Mouse (Mus musculus) macrophage (primary cell): ENCODE results near the gene Ostf1. TPM values are rescaled to one million over a fixed set of nuclear protein-coding genes. Genes with fewer than 3 reads are reported as not detected.
A peak's percentile ranks its signal among the peaks of the same experiment; 100 is the strongest.

ENCODE experiments used
- H3K27ac ChIP-seq: fragments of 350-480 bp; formaldehyde crosslinking; 2 replicates; pipeline ENCODE4 v1.9.0; 2021
- H3K36me3 ChIP-seq: fragments of 350-480 bp; formaldehyde crosslinking; 2 replicates; pipeline ENCODE4 v1.9.0; 2021; ENCODE audit errors: inconsistent target
- H3K4me3 ChIP-seq: fragments of 350-480 bp; formaldehyde crosslinking; 2 replicates; pipeline ENCODE4 v1.9.0; 2021; ENCODE audit errors: inconsistent target
- H3K79me2 ChIP-seq: fragments of 350-480 bp; formaldehyde crosslinking; 2 replicates; pipeline ENCODE4 v1.9.0; 2021; ENCODE audit errors: inconsistent target
- WGBS: methylation state at CpG from one replicate; pipeline ENCODE4 v1.1.7; 2026; ENCODE audit warnings: inconsistent platforms; ENCODE audit not compliant: missing documents; 5-methylcytosine and 5-hydroxymethylcytosine counted together
- polyA plus RNA-seq: library from polyadenylated mRNA; stranded (reverse); fragments of 250-400 nt; gene quantifications from 3 replicates; pipeline ENCODE4 v1.2.4, GENCODE M21; 2018; ENCODE audit warnings: inconsistent platforms

The Ostf1 gene
- polyA plus RNA-seq, 1 experiment from 2014 or later, result 583 TPM

DNA sequence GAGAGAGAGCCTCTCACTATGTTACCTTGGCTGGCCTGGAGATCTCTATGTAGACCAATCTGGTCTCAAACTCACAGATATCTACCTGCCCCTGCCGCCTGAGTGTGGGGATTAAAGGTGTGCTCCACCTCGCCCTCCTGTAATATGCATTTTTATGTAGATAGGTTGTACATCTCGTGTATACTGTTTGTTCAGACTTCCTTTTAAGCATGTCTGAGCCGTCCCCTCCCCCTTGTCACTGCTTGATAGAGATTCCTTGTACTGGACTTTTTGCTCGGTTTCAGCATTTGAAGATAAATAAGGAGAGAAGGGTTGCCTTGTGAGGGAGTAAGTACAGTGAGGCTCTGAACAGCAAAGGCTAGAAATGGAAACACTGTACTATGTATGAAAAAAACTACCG, 21.4 kb upstream of the Ostf1 start:
- no peaks in the 10 kb centered on the region for H3K79me2 ChIP-seq
- H3K4me3 ChIP-seq, result no peak overlapping the region
- 95% methylated on average over 4 of the region's 6 CpGs for WGBS
- peaks cover 5% of the 10 kb centered on the region; the same call in 1 of the 2 replicates for H3K36me3 ChIP-seq
- H3K27ac ChIP-seq, result no peak overlapping the region

DNA sequence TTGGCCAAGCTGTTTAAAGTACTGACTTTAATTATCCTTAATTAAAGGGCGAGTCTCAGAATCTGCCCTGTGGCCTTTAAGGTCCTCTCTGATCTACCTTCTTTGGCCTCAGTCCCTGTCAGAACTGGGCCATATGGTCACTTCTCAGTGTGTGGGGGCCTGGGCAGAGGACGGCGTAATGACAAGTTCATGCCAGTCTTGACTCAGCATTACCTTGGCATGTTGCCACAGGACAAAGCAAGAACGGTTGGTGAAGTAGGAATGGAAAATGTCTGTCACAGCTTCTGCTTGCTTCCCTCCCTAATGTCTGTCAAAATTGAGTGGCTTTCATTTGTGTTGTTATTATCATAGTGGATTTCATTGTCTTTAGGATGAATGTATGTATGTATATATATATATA, 21.0 kb upstream of the Ostf1 start:
- WGBS, result 73% methylated on average over 4 of the region's 4 CpGs
- H3K4me3 ChIP-seq, result no peak overlapping the region
- H3K27ac ChIP-seq, result no peak overlapping the region
- H3K36me3 ChIP-seq, result peaks cover 5% of the 10 kb centered on the region; the same call in 1 of the 2 replicates
- H3K79me2 ChIP-seq, result no peaks in the 10 kb centered on the region

GRCm38 (mm10) chr19:18650473-18650872, 18.9 kb upstream of the Ostf1 start:
- H3K27ac ChIP-seq, result no peak overlapping the region
- H3K79me2 ChIP-seq, result no peaks in the 10 kb centered on the region
- WGBS, result 87% methylated on average over 6 of the region's 6 CpGs
- no peak overlapping the region for H3K4me3 ChIP-seq
- H3K36me3 ChIP-seq, result peaks cover 5% of the 10 kb centered on the region; the same call in 1 of the 2 replicates

GRCm38 (mm10) chr19:18649955-18650354, 18.3 kb upstream of the Ostf1 start:
- no peak overlapping the region for H3K27ac ChIP-seq
- 84% methylated on average over 4 of the region's 4 CpGs for WGBS
- H3K79me2 ChIP-seq, result no peaks in the 10 kb centered on the region
- H3K36me3 ChIP-seq, result peaks cover 5% of the 10 kb centered on the region; the same call in 1 of the 2 replicates
- H3K4me3 ChIP-seq, result no peak overlapping the region

GRCm38 (mm10) chr19:18648558-18648945, 16.9 kb upstream of the Ostf1 start:
- Histone ChIP-seq H3K4me3 (no peak overlapping the region), H3K79me2 (no peaks in the 10 kb centered on the region), H3K36me3 (peaks cover 5% of the 10 kb centered on the region; the same call in 1 of the 2 replicates), H3K27ac (no peak overlapping the region)
- 96% methylated on average over 6 of the region's 6 CpGs for WGBS

DNA sequence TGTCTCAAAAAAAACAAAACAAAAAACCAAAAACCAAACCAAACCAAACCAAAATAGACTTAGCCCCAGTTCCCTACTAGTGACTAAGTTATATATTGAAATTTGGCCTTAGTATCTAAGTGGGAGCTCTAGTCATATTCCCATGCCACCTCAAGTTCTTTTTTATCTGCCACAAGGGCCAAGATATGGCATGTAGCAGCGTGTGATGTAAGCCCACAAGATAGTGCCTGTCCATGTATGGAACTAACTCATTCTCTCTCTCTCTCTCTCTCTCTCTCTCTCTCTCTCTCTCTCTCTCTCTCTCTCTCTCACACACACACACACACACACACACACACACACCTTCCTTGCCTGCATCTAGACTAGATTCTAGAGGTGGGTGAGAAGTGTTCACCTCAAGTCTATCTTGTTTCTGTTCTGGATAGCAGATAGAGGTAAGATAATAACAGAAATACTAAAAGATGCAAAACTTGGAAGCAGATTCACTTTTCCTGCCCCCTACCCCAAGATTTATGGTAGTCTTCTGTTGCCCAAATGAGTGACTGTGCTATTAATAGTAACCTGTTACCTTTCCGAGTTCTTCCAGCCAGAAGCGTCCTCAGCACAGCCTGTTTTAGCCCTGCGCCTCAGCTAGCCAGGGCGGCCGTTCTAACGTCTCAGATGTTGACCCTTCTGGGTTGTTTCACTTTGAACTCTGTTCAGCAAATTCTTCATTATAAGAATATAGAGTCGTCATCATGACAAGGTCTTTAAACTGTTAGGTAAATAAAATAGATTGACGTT, 16.3 kb upstream of the Ostf1 start:
- 97% methylated on average over 9 of the region's 9 CpGs for WGBS
- Histone ChIP-seq H3K27ac (peak overlapping the region; percentile 96), H3K79me2 (no peaks in the 10 kb centered on the region), H3K36me3 (peaks cover 5% of the 10 kb centered on the region; the same call in 1 of the 2 replicates), H3K4me3 (no peak overlapping the region)

DNA sequence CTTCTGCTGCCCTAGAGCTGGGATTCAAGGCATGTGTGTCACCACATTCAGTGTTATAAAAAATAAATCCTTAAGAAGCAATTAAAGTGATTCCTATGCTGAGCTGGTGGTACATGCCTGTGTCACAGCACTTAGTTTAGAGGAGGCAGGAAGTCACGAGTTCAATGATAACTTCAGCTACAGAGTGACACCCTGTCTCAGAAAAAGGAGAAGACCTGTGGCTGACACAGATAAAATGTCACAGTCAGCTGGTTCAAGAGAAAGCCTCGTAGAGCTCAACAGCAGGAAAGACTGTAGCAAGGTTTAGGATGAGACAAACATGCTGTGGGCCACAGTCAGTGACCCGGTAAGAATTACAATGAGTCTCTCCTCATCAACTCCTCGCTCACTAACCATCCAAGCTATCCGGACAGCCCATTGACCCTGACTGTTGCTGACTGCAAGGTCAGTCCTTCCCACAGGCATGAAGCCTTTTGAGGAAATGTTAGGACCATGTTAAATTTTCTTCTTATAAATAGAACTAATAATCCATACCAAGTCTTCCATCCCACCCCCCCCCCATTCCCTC, 15.3 kb upstream of the Ostf1 start:
- Histone ChIP-seq H3K79me2 (no peaks in the 10 kb centered on the region), H3K4me3 (no peak overlapping the region), H3K36me3 (peaks cover 5% of the 10 kb centered on the region; the same call in 1 of the 2 replicates), H3K27ac (peak overlapping the region; percentile 96)
- 52% methylated on average over 5 of the region's 5 CpGs for WGBS

DNA sequence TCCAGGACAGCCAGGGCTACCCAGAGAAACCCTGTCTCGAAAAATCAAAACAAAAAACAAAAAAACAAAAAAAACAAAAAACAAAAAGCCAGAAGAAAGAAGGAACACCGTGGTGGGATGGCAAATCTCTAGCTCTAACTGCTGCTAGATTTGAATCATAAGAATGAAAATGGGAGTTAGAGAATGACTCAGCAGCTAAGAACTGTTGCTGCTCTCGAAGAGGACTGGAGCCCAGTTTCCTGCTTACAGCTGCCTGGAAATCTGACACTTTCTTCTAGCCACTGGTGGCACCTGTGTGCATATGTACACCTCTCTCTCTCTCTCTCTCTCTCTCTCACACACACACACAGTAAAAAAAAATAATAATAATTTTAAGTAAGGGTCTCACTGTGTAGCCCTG, 14.8 kb upstream of the Ostf1 start:
- 31% methylated on average over 3 of the region's 3 CpGs for WGBS
- peak overlapping the region; percentile 96 for H3K27ac ChIP-seq
- H3K4me3 ChIP-seq, result no peak overlapping the region

GRCm38 (mm10) chr19:18644084-18644483, 12.5 kb upstream of the Ostf1 start:
- no peak overlapping the region for H3K4me3 ChIP-seq
- H3K79me2 ChIP-seq, result no peaks in the 10 kb centered on the region
- no peaks in the 10 kb centered on the region for H3K36me3 ChIP-seq
- 100% methylated on average over 5 of the region's 6 CpGs for WGBS
- 0 out of 2 replicates have a peak overlapping the region, but pooled peaks have one; percentile 30 for H3K27ac ChIP-seq

More for the DNA sequence above, 14.8 kb upstream of the Ostf1 start:
- peaks cover 3% of the 10 kb centered on the region; the same call in 1 of the 2 replicates for H3K36me3 ChIP-seq
- H3K79me2 ChIP-seq, result no peaks in the 10 kb centered on the region

- Histone ChIP-seq H3K27ac (peak overlapping the region; percentile 30), H3K4me3 (no peak overlapping the region)
Observed at GRCm38 (mm10) chr19:18643411-18643810, 11.8 kb upstream of the Ostf1 start.

GRCm38 (mm10) chr19:18641001-18641400, 9.4 kb upstream of the Ostf1 start:
- 100% methylated on average over 3 of the region's 4 CpGs for WGBS
- Histone ChIP-seq H3K4me3 (no peak overlapping the region), H3K27ac (no peak overlapping the region), H3K79me2 (peaks cover 9% of the 10 kb centered on the region; the same call in 1 of the 2 replicates), H3K36me3 (peaks cover 4% of the 10 kb centered on the region; the same call in 1 of the 2 replicates)

More at GRCm38 (mm10) chr19:18643411-18643810, 11.8 kb upstream of the Ostf1 start:
- no peaks in the 10 kb centered on the region for H3K36me3 ChIP-seq
- WGBS, result 90% methylated on average over 4 of the region's 4 CpGs
- H3K79me2 ChIP-seq, result no peaks in the 10 kb centered on the region

GRCm38 (mm10) chr19:18639552-18639951, 7.9 kb upstream of the Ostf1 start:
- WGBS, result 79% methylated on average over 2 of the region's 2 CpGs
- Histone ChIP-seq H3K4me3 (no peak overlapping the region), H3K79me2 (peaks cover 10% of the 10 kb centered on the region; the same call in 1 of the 2 replicates), H3K27ac (no peak overlapping the region), H3K36me3 (peaks cover 4% of the 10 kb centered on the region; the same call in 1 of the 2 replicates)

- Histone ChIP-seq H3K36me3 (peaks cover 4% of the 10 kb centered on the region; the same call in 1 of the 2 replicates), H3K79me2 (peaks cover 13% of the 10 kb centered on the region; the same call in 1 of the 2 replicates), H3K4me3 (no peak overlapping the region), H3K27ac (no peak overlapping the region)
- WGBS, result 28% methylated on average over 5 of the region's 5 CpGs
Observed at GRCm38 (mm10) chr19:18638949-18639348, 7.3 kb upstream of the Ostf1 start.

DNA sequence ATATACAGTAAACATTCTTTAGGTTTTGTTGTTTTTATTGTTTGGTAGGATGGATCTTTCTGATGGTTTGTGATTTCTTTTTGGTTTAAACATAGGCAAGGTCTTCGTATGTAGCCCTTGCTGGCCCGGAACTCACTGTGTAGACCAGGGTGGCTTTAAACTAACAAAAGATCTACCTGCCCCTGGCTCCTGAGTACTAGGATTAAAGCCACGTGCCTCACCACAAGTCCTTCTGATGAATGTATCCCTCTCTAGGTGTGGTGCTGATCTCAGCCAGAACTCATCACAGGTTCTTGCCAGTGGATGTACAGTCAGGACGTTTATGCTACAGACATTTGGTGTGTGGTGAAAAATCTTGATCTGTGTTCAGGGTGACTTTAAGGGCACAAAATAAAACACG, 6.3 kb upstream of the Ostf1 start:
- peaks cover 4% of the 10 kb centered on the region; the same call in 1 of the 2 replicates for H3K36me3 ChIP-seq

More for the DNA sequence above, 6.3 kb upstream of the Ostf1 start:
- Histone ChIP-seq H3K79me2 (peaks cover 23% of the 10 kb centered on the region; the same call in 1 of the 2 replicates), H3K27ac (no peak overlapping the region), H3K4me3 (no peak overlapping the region)
- WGBS, result 94% methylated on average over 4 of the region's 5 CpGs
